Mouse (Mus musculus) frontal cortex, postnatal 14 days (tissue): ENCODE measurements around the gene Gdpd5.

Experiments used
- DNase-seq, 2 experiments: peaks; one replicate each; pipeline ENCODE4 v3.0.0; 2022; ENCODE audit warnings: low spot score in 2 of 2

The Gdpd5 gene

GRCm38 (mm10) chr7:99441534-99442072, 60.4 kb downstream of the Gdpd5 start:
- DNase-seq, result no peak

- DNase-seq, result no peak
Measured at GRCm38 (mm10) chr7:99443164-99443563, 62.0 kb downstream of the Gdpd5 start.

GRCm38 (mm10) chr7:99444012-99444411, 62.8 kb downstream of the Gdpd5 start:
- no peak for DNase-seq

GRCm38 (mm10) chr7:99445833-99446232, 64.6 kb downstream of the Gdpd5 start:
- no peak for DNase-seq

GRCm38 (mm10) chr7:99447323-99447722, 66.1 kb downstream of the Gdpd5 start:
- no peak for DNase-seq

GRCm38 (mm10) chr7:99448619-99449018, 67.4 kb downstream of the Gdpd5 start:
- no peak for DNase-seq

GRCm38 (mm10) chr7:99449063-99449462, 67.8 kb downstream of the Gdpd5 start:
- DNase-seq, result no peak

GRCm38 (mm10) chr7:99449751-99450150, 68.5 kb downstream of the Gdpd5 start:
- DNase-seq, result no peak

GRCm38 (mm10) chr7:99450703-99451102, 69.5 kb downstream of the Gdpd5 start:
- DNase-seq, result peak in 1 of 2 experiments; percentile 69

GRCm38 (mm10) chr7:99452859-99453258, 71.6 kb downstream of the Gdpd5 start:
- DNase-seq, result no peak

- DNase-seq, result no peak
Measured at GRCm38 (mm10) chr7:99454044-99454443, 72.8 kb downstream of the Gdpd5 start.

- no peak for DNase-seq
Measured at GRCm38 (mm10) chr7:99458849-99459248, 77.6 kb downstream of the Gdpd5 start.

- DNase-seq, result no peak
Measured at GRCm38 (mm10) chr7:99459888-99460652, 78.9 kb downstream of the Gdpd5 start.

- DNase-seq, result no peak
Measured at GRCm38 (mm10) chr7:99463120-99463519, 81.9 kb downstream of the Gdpd5 start.

GRCm38 (mm10) chr7:99465811-99466210, 84.6 kb downstream of the Gdpd5 start, which contains the start of gene Klhl35:
Gene Klhl35, plus strand, starts transcription at chr7:99466004.
- no peak for DNase-seq

- DNase-seq, result no peak
Measured at GRCm38 (mm10) chr7:99467916-99468282, 86.7 kb downstream of the Gdpd5 start.

- peak in 1 of 2 experiments; percentile 61 for DNase-seq
Measured at GRCm38 (mm10) chr7:99468283-99469132, 87.3 kb downstream of the Gdpd5 start.

GRCm38 (mm10) chr7:99469680-99470405, 88.6 kb downstream of the Gdpd5 start:
- DNase-seq, result no peak

GRCm38 (mm10) chr7:99471578-99471977, 90.4 kb downstream of the Gdpd5 start:
- DNase-seq, result no peak

GRCm38 (mm10) chr7:99473638-99474407, 92.6 kb downstream of the Gdpd5 start:
- peak in 1 of 2 experiments; percentile 7 for DNase-seq
